Mouse (Mus musculus) adipocyte (in vitro differentiated cells): ENCODE measurements around the gene Snrpe.
A peak's percentile ranks its signal among the peaks of the same experiment; 100 is the strongest.

Experiments
- DNase-seq: peaks from one replicate; pipeline ENCODE4 v3.0.0-alpha.2; 2016; ENCODE audit warnings: low spot score

Snrpe gene

GRCm38 (mm10) chr1:133609771-133610502 lies at the start of gene Snrpe:
TSS of gene Snrpe (minus strand) at chr1:133610291.
- peak; percentile 99 for DNase-seq

DNA sequence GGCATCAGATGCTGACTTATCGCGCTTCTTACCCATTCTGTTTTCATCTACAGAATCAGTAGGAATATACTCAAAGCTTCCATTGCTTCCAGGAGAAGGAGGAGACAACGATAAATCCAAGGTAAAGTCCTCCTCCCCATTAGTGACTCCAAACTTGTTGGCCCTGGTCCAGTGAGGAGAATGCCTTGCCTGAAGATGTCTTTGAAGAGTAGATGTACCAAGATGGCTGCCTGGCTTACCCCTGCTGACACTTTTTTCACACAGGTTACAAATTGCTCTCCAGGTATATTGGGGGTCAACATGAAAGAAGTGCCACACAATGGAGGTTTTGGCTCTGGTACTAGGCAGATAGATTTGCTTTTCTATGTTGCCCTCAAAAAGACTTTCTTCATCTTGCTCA lies 48.8 kb upstream of the Snrpe start:
- no peak for DNase-seq

DNA sequence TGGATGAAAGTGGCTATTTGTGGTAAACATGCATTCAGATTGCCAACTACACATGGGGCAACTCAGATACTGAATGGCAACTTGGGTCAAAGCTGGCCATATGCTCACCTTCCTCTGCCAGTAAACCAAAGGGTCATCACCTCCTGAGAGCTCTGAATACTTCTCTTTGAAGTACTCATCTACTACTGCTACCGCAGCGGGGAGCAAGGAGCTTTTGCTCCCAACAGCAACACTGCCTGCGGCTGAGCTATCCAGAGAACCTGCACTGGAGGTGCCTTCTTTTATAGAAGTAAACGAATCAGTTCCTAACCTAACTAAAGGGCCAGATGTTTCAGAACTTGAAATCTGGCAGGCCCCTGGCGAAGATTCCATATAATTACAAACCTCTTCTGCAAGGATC lies 46.7 kb upstream of the Snrpe start:
- no peak for DNase-seq

GRCm38 (mm10) chr1:133653033-133653432 lies 42.9 kb upstream of the Snrpe start:
- no peak for DNase-seq

DNA sequence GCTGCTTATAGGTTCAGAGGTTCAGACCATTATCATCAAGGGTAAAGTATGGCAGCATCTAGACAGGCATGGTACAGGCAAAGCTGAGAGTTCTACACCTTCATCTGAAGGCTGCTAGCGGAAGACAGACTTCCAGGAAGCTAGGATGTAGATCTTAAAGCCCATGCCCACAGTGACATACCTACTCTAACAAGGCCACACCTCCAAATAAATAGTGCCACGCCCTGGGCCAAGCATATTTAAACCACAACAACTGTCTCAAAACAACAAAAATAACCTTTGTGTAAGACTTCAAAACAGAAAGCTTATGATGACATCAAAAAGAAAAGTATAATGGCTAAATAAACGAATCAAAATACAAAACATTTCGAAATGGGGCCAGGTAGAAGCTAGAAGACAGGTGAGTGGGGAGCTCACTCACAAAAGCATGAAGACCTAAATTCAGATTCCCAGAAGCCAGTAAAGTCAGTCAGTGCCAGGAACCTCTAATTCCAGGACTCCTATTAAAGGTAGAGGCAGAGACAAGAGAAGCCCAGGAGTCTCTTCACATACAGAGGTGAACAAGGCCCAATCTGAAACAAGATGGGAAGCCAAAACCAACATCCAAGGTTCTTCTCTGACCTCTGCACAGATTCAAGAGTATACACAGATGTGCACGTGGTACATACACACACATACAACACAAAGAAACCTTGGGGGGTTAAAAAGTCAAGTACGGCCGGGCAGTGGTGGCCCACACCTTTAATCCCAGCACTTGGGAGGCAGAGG lies 40.4 kb upstream of the Snrpe start:
- no peak for DNase-seq

DNA sequence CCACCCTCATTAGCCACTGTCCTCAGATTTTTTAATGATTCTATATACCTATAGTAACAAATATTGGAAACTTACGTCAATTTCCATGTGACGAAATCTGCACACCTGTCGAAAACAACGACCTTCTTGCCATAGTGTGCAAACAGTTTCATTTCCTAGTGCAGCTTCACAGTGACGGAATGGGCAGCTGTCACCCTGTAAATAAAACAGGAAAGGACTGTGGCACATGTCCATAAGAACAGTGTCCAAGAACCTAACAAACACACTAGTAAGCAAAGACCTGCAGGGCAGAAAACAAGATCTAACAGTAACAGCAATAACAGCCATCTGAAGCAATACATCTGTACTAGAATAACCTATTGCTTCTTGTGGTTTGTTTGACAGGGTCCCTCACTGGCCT lies 35.6 kb upstream of the Snrpe start:
- DNase-seq: no peak

- DNase-seq: no peak
Observed at GRCm38 (mm10) chr1:133641163-133641562, 31.1 kb upstream of the Snrpe start.

DNA sequence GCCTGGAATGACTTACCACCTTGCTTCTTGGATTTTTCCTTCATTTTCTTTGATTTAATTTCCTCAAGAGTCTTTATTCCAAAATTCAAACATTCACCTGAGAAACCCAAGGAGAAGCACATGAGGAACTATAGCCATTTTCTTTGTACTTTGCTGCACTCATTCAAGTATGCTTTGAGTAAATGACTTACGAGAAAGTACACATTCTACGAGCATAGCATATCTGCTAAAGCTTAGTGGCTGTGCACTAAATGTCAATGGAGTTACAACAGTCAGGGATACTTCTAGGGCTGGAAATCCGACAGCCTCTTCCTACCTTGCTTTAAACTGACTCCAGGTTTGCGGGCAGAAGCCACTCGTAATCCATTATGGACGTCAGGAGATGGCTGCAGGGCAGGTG lies 28.4 kb upstream of the Snrpe start:
- DNase-seq: no peak

- peak; percentile 40 for DNase-seq
Observed at GRCm38 (mm10) chr1:133632168-133632567, 22.1 kb upstream of the Snrpe start.

GRCm38 (mm10) chr1:133625052-133625451 lies 15.0 kb upstream of the Snrpe start:
- DNase-seq: no peak

DNA sequence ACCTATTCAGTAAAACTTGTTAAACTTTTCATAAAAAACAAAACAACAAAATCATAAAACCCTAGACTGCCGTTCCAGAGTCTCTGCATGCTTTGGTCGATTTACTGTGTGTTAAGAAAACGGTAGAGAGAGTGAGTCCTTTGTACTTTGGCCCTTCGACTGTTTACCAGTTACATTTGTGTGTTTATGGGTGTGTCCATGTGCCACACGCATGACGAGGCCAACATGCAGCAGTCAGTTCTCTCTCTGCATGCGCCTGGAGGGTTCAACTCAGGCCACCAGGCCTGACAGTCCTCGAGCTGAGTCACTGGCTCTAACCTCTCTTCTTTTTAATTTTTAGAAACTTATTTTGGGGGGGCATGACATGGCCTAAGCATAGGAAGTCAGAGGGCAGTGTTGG lies 8.2 kb upstream of the Snrpe start:
- no peak for DNase-seq

- DNase-seq: no peak
Observed at GRCm38 (mm10) chr1:133617908-133618307, 7.8 kb upstream of the Snrpe start.

DNA sequence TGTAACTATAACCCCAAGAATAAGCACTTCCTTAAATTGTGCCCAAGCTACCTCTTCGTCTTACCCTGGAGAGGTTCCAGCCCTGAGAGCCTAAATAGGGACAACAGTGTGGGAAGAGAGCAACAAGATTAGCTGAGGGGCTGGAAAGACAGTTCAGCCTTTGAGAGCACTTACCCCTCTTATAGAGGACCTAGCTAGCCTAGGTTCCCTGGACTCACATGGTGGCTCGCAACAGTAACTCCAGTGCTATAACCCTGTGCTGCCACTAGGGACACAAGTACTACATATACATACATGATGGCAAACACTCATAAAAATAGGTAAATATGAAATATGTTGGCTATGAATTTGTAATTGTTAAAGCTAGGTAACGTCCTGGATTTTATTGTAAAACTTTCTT lies 3.7 kb upstream of the Snrpe start:
- no peak for DNase-seq

GRCm38 (mm10) chr1:133611436-133611835 lies 1.3 kb upstream of the Snrpe start:
- DNase-seq: no peak

- DNase-seq: no peak
Observed at GRCm38 (mm10) chr1:133610601-133611000, 510 bp upstream of the Snrpe start.

- no peak for DNase-seq
Observed at GRCm38 (mm10) chr1:133603174-133603573, 6.9 kb downstream of the Snrpe start.

DNA sequence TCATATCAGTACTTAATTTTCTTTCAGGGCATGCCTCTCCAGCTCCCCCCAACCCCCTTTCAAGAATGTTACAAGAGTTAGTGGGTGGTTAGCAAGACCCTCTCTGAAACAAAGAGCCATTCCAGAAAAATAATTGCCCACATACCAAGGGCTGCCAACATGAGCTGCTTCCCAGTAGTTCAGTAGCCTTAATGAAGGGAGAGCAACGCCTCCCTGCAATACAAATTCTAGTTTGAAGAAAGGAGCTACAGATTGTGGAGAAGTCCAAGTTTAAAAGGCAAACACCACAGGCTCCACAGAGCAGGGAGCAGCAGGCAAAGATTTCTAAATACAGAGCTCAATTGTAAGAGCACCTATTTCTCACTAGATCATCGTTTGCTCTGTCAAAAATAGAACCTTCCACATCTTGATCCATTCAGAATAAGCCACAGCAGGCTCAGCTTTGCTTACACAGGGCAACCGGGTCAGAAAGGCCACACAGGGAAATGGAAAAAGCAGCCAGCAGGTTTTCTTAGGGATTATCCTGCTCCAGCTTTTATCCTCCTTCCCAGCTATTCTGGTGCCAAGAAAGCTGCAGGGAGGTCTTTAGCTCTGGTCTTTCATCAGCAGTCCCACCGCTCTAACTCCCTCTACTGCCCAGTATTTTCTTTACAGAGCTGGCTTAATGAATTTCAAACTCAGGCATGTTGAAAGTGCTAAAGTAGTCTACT lies 13.6 kb downstream of the Snrpe start:
- no peak for DNase-seq

DNA sequence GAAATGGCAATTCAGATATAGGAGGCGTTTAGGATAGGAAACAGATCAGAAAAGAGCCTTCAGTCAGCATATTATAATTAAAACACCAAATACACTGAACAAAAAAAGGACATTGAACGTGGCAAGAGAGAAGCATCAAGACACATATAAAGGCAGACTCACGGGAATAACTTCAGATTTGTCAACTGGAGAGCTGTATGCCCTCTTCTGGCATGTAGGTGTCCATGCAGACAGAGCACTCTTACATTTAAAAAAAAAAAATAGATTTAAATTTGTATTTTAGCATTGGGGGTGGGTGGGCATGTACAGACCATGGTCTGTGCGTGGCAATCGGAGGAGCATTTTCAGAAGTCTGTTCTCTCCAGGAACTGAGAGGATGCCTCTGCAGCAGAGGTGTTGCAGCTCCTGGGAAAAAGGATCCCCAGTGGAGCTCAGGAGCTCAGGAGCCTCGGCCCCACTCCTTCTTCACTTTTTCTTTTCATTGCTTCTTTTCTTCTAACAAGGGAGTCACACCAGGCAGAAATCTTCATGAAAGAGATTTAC lies 24.0 kb downstream of the Snrpe start:
- no peak for DNase-seq

DNA sequence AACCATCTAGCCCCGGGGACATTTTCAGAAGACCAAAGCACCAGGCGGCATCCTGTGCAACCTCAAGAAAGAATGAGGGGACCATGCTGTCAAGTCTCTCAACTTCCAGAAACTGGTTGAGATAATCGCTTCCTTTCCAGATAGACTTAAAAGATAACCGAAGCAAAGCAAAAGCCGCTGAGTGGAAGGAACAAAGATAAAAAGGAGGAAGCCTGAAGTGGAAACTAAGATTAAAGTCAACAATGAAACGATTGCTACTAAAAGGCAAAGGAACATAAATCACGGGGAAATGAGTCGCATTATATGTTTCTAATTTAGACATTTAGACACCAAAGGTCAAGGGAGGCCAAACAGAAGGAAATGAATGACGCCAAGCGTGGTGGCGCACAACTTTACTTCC lies 38.8 kb downstream of the Snrpe start:
- no peak for DNase-seq
